In genomic region chr5:96996401-96997309, GRCm38 (mm10) we compare ENCODE assay signal across 8 mouse cellular contexts. TPM values are rescaled to one million over a fixed set of nuclear protein-coding genes. Genes with fewer than 3 reads are reported as not detected.
DNase-seq lines count a peak whose midpoint lies in the region; ATAC-seq and TF ChIP-seq lines count a peak whose summit lies in the region.

No protein-coding gene starts in this region.

- intact Hi-C loops in left cerebral cortex, postnatal 4 days (cut with DNase I): no loop called here

- H3K36me3 ChIP-seq in kidney, adult 2 months (ENCODE audit: control insufficient read depth, insufficient read depth, low read length): no peaks in the 10 kb centered on the region
- H3K36me3 ChIP-seq in intestine, embryonic 16.5 days (ENCODE audit: control insufficient read depth, insufficient read depth, low read length): no peaks in the 10 kb centered on the region
- no peaks in the 10 kb centered on the region for H3K36me3 ChIP-seq in stomach, postnatal 0 days (ENCODE audit: control insufficient read depth, insufficient read depth, low read length)

- peak; percentile 47 for DNase-seq in kidney, adult 2 months
- DNase-seq in kidney, postnatal 10 days: no peak
- peak; percentile 82 for DNase-seq in T-cell, adult 2 months (ENCODE audit: low spot score)
- DNase-seq in stomach, postnatal 0 days (ENCODE audit: low spot score): no peak
- DNase-seq in left cerebral cortex, postnatal 4 days: no peak

- peak overlapping the region; percentile 96 for H3K27ac ChIP-seq in kidney, adult 2 months (ENCODE audit: insufficient read depth, low read depth, low read length)
- H3K27ac ChIP-seq in intestine, embryonic 16.5 days (ENCODE audit: low read length): peak overlapping the region; percentile 97
- H3K27ac ChIP-seq in stomach, postnatal 0 days (replicated peaks): peak overlapping the region; percentile 95

- peak overlapping the region; percentile 93 for H3K4me3 ChIP-seq in kidney, adult 2 months (ENCODE audit: insufficient read depth, low read depth, low read length)
- peak overlapping the region; percentile 86 for H3K4me3 ChIP-seq in intestine, embryonic 16.5 days (ENCODE audit: low read length)
- H3K4me3 ChIP-seq in stomach, postnatal 0 days (ENCODE audit: low read depth, low read length): peak overlapping the region; percentile 84

- H3K4me2 ChIP-seq in intestine, embryonic 16.5 days (ENCODE audit: low read depth, low read length): peak overlapping the region; percentile 82
- peak overlapping the region; percentile 86 for H3K4me2 ChIP-seq in stomach, postnatal 0 days (replicated peaks; ENCODE audit: low read depth)

- TF ChIP-seq POLR2A in kidney, adult 2 months (IDR thresholded peaks at IDR 0.05; ENCODE audit: low read depth, low read length): no peak

- no peak for TF ChIP-seq CTCF in kidney, adult 2 months (conservative IDR thresholded peaks at IDR 0.05; ENCODE audit: insufficient read depth, insufficient read length, low read depth, low read length)
- TF ChIP-seq CTCF in stomach, postnatal 0 days (IDR thresholded peaks at IDR 0.05; ENCODE audit: low read depth): no peak

- no peaks in the 10 kb centered on the region for H3K9me3 ChIP-seq in intestine, embryonic 16.5 days (ENCODE audit: control insufficient read depth, low read length)
- no peaks in the 10 kb centered on the region for H3K9me3 ChIP-seq in stomach, postnatal 0 days (ENCODE audit: control insufficient read depth, low read length)

- H3K9ac ChIP-seq in intestine, embryonic 16.5 days (ENCODE audit: low read depth, low read length): peak overlapping the region; percentile 85
- H3K9ac ChIP-seq in stomach, postnatal 0 days (ENCODE audit: low read length): peak overlapping the region; percentile 83

- no peaks in the 10 kb centered on the region for H3K27me3 ChIP-seq in kidney, adult 2 months (replicated peaks; ENCODE audit: control insufficient read depth, insufficient read depth, low read length)
- H3K27me3 ChIP-seq in intestine, embryonic 16.5 days (replicated peaks; ENCODE audit: control insufficient read depth, insufficient read depth, low read length): no peaks in the 10 kb centered on the region
- H3K27me3 ChIP-seq in stomach, postnatal 0 days (ENCODE audit: control insufficient read depth, insufficient read depth, low read length): no peaks in the 10 kb centered on the region

- peak; percentile 42 for TF ChIP-seq EP300 in stomach, postnatal 0 days (optimal IDR thresholded peaks at IDR 0.05)

- H3K4me1 ChIP-seq in kidney, adult 2 months (ENCODE audit: control insufficient read depth, insufficient read depth, low read length): peaks cover 11% of the 10 kb centered on the region; the same call in 1 of the 2 replicates
- H3K4me1 ChIP-seq in intestine, embryonic 16.5 days (ENCODE audit: control insufficient read depth, insufficient read depth, low read length): peaks cover 21% of the 10 kb centered on the region
- peaks cover 3% of the 10 kb centered on the region; the same call in 1 of the 2 replicates for H3K4me1 ChIP-seq in stomach, postnatal 0 days (replicated peaks; ENCODE audit: control insufficient read depth, insufficient read depth)

- ATAC-seq in erythroblast, adult 5-6 weeks (replicated peaks; ENCODE audit: low FRiP score, poor library complexity, severe bottlenecking): peak; percentile 24
- ATAC-seq in intestine, embryonic 16.5 days: peak; percentile 47
- peak; percentile 3 for ATAC-seq in megakaryocyte progenitor cell, adult 5-6 weeks (replicated peaks; ENCODE audit: poor library complexity)
- ATAC-seq in stomach, postnatal 0 days (ENCODE audit: low FRiP score, low TSS enrichment): peak; percentile 53

- 10% methylated on average over 39 of the region's 39 CpGs for WGBS in kidney, adult 2 months
- 14% methylated on average over 39 of the region's 39 CpGs for WGBS in intestine, embryonic 16.5 days
- WGBS in stomach, postnatal 0 days: 12% methylated on average over 39 of the region's 39 CpGs

RNA-seq across cellular contexts. Expression of gene Bmp2k, which starts 0.8 kb away (rescaled TPM):
- polyA plus RNA-seq in kidney, adult 2 months (2012; rRNA removed): 11.5 and 12.5 TPM in 2 replicates
- total RNA-seq in erythroblast, adult 5-6 weeks (2015; ENCODE audit: low replicate concordance): 268 and 286 TPM in 2 replicates
- total RNA-seq in erythroblast, adult 5-6 weeks (2017; ENCODE audit: low replicate concordance): 270 and 271 TPM in 2 replicates
- 12.5 and 17.2 TPM in 2 replicates for polyA plus RNA-seq in intestine, embryonic 16.5 days (2015; fragmentation: Nextera tagmentation; extraction: Ambion mirVana)
- total RNA-seq in megakaryocyte progenitor cell, adult 5-6 weeks (2015): 39.5 and 43.2 TPM in 2 replicates
- total RNA-seq in megakaryocyte progenitor cell, adult 5-6 weeks (2017): 16.4 and 16.5 TPM in 2 replicates
- polyA plus RNA-seq in stomach, postnatal 0 days (2015; fragmentation: Nextera tagmentation; extraction: Ambion mirVana): 10.6 and 11.9 TPM in 2 replicates
- 10 to 100 TPM; 14.3 to 16.1 TPM for total RNA-seq in left cerebral cortex, postnatal 4 days (2021)

Comparison
In these comparisons a context has a peak if more than half of its experiments do, and no peak if none do; other contexts are left out.
1. DNase-seq: peak in kidney, adult 2 months (single experiment) and T-cell, adult 2 months (single experiment); none in kidney, postnatal 10 days (single experiment), stomach, postnatal 0 days (single experiment) and left cerebral cortex, postnatal 4 days (single experiment).
2. ATAC-seq: peak in every context shown above with its lines; median percentile 53 in stomach, postnatal 0 days; 47 in intestine, embryonic 16.5 days; 24 in erythroblast, adult 5-6 weeks; 3 in megakaryocyte progenitor cell, adult 5-6 weeks.
3. RNA of gene Bmp2k, which starts 0.8 kb away (total RNA-seq): 268 to 286 TPM in erythroblast, adult 5-6 weeks; 16.4 to 43.2 TPM in megakaryocyte progenitor cell, adult 5-6 weeks and 14.3 to 16.1 TPM in left cerebral cortex, postnatal 4 days; every median in the first group is over 4 times any median in the second.
4. Peak in every context shown above with its lines, with median percentiles within 50 percentile points of each other: H3K27ac ChIP-seq and H3K4me3 ChIP-seq.